Mouse (Mus musculus) ES-Bruce4 (cell line): ENCODE results near the gene Rbm15. TPM values are rescaled to one million over a fixed set of nuclear protein-coding genes. Genes with fewer than 3 reads are reported as not detected.

Experiments used
- H3K27ac ChIP-seq: 2 replicates; pipeline ENCODE4 v1.5.1; 2012; ENCODE audit warnings: low read length, inconsistent platforms; ENCODE audit not compliant: insufficient read depth
- H3K27me3 ChIP-seq: 2 replicates; pipeline ENCODE4 v1.6.1; 2012; ENCODE audit warnings: mild to moderate bottlenecking, low read length, inconsistent platforms; ENCODE audit not compliant: control insufficient read depth, poor library complexity, insufficient read depth, severe bottlenecking
- H3K36me3 ChIP-seq: 2 replicates; pipeline ENCODE4 v1.6.1; 2012; ENCODE audit warnings: inconsistent platforms, mild to moderate bottlenecking, low read length, moderate library complexity; ENCODE audit not compliant: control insufficient read depth, poor library complexity, insufficient read depth, severe bottlenecking
- H3K4me1 ChIP-seq: one replicate; pipeline ENCODE4 v1.8.1; 2011; ENCODE audit warnings: low read length; ENCODE audit not compliant: control insufficient read depth, insufficient read depth
- H3K4me3 ChIP-seq: 2 replicates; pipeline ENCODE4 v1.5.1; 2011; ENCODE audit warnings: low read depth, mild to moderate bottlenecking, low read length
- H3K9ac ChIP-seq: 2 replicates; pipeline ENCODE4 v1.6.1; 2012; ENCODE audit warnings: low read depth, mild to moderate bottlenecking, inconsistent platforms; ENCODE audit not compliant: poor library complexity, severe bottlenecking
- H3K9me3 ChIP-seq: replicated peaks from 2 replicates; pipeline ENCODE4 v1.6.1; 2012; ENCODE audit warnings: mild to moderate bottlenecking, low read length, inconsistent platforms; ENCODE audit not compliant: control insufficient read depth, poor library complexity, insufficient read depth, severe bottlenecking
- CTCF ChIP-seq: IDR thresholded peaks from one replicate; pipeline ENCODE4 v1.8.1; 2011; ENCODE audit warnings: low read depth, low read length
- EP300 ChIP-seq: IDR thresholded peaks from 2 replicates; pipeline ENCODE4 v1.6.1; 2011; ENCODE audit warnings: low read depth, low read length; ENCODE audit not compliant: insufficient read depth
- POLR2A ChIP-seq: IDR thresholded peaks from one replicate; pipeline ENCODE4 v1.8.1; 2011; ENCODE audit warnings: low read length; ENCODE audit not compliant: insufficient read depth
- polyA plus RNA-seq: library from polyadenylated mRNA; stranded (reverse); fragments of >200 nt; gene quantifications from 2 replicates; pipeline ENCODE4 v1.2.4, GENCODE M21; 2011; ENCODE audit warnings: low read depth; ENCODE audit not compliant: missing spikeins, insufficient read depth, insufficient read length

Rbm15 gene
- 51.7 and 53.0 TPM in 2 replicates for polyA plus RNA-seq

DNA sequence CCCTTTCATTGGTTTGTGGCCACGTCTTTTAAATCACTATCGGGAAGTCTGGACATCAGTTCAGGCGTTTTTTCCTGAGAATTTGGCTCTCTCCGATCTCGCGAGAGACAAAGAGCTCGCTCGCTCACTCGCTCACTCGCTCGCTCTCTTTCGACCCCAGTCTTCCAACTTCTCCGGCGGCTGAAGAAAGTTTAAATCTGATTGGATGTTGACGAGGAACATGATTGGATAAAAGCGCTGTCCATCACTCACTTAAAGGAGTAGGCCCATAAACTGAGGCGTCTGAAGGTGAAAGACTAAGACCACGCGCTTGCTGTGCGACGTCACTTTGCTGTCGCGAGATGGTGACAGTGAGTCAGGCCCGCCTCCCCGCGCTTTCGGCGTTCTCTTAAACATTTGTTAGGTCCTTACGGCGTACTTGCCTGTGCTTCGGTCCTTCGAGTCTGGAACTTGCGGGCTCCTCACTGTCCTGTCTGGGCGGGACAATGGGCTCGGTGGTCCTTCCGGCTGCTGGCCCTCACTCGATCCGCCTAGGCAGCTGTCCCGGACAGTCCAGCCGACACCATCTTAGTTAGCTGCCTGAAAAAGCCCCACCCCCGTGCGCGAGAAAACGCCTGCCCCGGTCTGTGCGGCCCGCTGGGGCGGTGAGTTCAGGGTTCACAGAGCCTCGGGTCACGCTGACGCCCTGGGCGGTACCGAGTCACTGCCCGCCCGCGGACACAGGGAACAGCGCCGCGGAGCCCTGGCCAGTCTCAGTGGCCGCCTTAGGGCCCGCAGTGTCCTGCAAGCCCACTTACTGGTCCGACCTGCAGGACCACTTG, at the start of gene Rbm15:
Rbm15 (minus strand) TSS at position 293 of the 821 bp plus-strand sequence.
- Histone ChIP-seq H3K36me3 (peaks cover 24% of the 10 kb centered on the region), H3K9me3 (no peaks in the 10 kb centered on the region), H3K4me3 (peak within 1 kb of the TSS; percentile 97), H3K27me3 (no peaks in the 10 kb centered on the region), H3K27ac (peak within 1 kb of the TSS; percentile 89), H3K4me1 (no peaks in the 10 kb centered on the region), H3K9ac (peak within 1 kb of the TSS; percentile 96)
- TF ChIP-seq CTCF (no peak), EP300 (peak; percentile 41; the same call in 1 of the 2 replicates), POLR2A (peak; percentile 71)

DNA sequence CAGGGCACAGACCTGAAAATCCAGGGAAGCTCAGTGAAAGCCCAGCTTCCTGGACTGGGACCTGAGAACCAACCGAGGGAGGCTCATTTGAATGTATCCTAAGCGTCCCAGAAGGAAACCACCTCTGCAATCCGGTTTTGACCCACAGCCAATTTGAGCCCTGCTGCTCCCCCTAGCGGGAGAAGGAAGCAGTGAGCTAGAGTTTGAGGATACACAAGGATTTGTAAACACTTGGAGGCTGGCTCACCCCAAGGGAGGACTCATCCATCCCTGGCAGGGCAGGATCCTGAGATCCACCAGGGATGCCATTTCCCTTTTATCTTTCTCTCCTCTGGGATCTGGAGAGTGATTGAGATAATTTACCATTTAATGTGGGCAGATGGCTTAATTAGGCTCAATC, 45.9 kb upstream of the Rbm15 start:
- Histone ChIP-seq H3K9ac (no peak overlapping the region), H3K4me1 (no peaks in the 10 kb centered on the region), H3K4me3 (no peak overlapping the region), H3K9me3 (no peaks in the 10 kb centered on the region), H3K27ac (no peak overlapping the region), H3K36me3 (no peaks in the 10 kb centered on the region), H3K27me3 (no peaks in the 10 kb centered on the region)
- no peak for TF ChIP-seq POLR2A
- peak; percentile 74 for TF ChIP-seq CTCF

DNA sequence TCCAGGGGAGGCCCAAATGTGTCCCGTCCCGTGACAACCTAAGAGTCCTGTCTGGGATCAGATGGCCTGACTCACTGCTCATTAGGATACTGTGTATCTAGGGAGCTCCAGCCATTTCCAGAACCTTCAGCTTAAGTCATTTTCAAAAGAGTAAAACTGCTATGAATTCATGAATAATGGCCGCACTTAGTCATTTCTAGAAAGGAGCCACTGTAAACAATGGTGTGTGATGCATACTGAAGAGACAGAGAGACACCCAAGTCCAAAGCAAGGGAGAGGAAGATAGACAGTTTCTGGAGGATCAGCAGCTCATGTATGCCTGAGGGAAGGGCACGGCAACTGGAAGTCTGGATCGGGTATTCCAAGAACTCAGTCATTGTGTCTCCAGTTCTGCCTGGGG, 45.2 kb upstream of the Rbm15 start:
- TF ChIP-seq POLR2A (no peak), CTCF (no peak), EP300 (no peak)
- H3K36me3 ChIP-seq: no peaks in the 10 kb centered on the region

DNA sequence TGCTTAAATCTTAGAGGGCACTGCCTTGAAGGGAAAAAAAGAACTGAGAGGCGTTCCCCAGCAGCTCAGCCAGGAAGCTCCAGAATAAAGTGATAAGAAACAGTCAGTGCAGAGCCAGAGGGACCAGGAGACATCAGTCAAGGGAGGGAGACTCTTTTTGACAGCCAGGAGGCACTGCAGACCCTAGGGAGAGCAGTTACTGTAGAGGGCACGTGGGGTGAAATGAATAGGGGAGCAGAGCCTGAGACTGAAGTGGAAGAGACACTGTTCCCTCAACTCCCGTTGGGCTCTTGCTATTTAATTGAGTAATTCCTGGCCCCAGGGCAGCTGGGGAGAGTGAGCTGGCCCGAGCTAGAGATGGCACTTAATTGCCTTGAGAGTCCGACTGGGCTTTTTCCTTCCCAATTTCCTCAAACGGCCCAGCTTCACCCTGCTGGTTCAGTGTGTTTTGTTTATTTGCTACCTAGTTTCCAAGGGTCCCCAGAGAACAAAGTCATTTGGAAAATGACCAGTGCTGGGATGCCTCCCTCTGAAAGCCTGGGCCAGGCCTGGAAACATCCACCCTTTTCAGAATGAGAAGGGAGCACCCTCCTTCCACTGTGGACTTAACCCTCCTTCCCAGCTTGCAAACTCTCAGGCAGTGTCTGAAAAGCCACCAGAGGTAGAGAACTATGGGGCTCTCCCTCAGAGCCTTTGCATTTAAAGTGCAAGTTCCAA, 41.6 kb upstream of the Rbm15 start:
- Histone ChIP-seq H3K27me3 (no peaks in the 10 kb centered on the region), H3K4me3 (no peak overlapping the region), H3K4me1 (no peaks in the 10 kb centered on the region), H3K36me3 (no peaks in the 10 kb centered on the region), H3K9me3 (no peaks in the 10 kb centered on the region), H3K27ac (no peak overlapping the region), H3K9ac (no peak overlapping the region)
- TF ChIP-seq EP300 (no peak), POLR2A (no peak), CTCF (peak; percentile 10)

More for the DNA sequence above, 45.2 kb upstream of the Rbm15 start:
- no peak overlapping the region for H3K27ac ChIP-seq
- no peaks in the 10 kb centered on the region for H3K9me3 ChIP-seq
- H3K27me3 ChIP-seq: no peaks in the 10 kb centered on the region
- no peaks in the 10 kb centered on the region for H3K4me1 ChIP-seq
- H3K4me3 ChIP-seq: no peak overlapping the region
- no peak overlapping the region for H3K9ac ChIP-seq

DNA sequence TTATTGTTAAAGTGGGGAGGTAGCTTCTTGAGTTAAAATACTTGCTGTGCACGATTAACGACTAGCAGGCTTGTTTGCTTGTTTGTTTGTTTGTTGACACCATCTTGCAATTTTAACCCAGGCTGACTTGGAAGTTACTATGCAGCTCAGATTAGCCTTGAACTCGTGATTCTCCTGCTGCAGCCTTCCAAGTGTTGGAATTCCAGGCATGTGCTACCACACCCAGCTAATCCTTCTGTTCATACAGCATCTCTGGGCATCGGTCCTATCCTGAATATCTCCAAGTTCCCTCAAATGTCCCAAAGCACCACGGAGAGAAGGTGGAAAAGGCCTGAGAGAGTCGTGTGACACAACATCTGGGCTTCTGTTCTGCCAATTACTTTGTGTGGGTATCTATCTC, 35.7 kb upstream of the Rbm15 start:
- Histone ChIP-seq H3K4me1 (no peaks in the 10 kb centered on the region), H3K27me3 (no peaks in the 10 kb centered on the region), H3K36me3 (no peaks in the 10 kb centered on the region), H3K9me3 (no peaks in the 10 kb centered on the region), H3K4me3 (no peak overlapping the region), H3K27ac (no peak overlapping the region), H3K9ac (no peak overlapping the region)
- TF ChIP-seq POLR2A (no peak), CTCF (no peak), EP300 (no peak)
